In genomic region chr14:55721700-55722437, GRCm38 (mm10) we compare ENCODE assay signal across 7 mouse cellular contexts. TPM values are rescaled to one million over a fixed set of nuclear protein-coding genes. Genes with fewer than 3 reads are reported as not detected.
A peak's percentile ranks its signal among the peaks of the same experiment; 100 is the strongest.
DNase-seq lines count a peak whose midpoint lies in the region; ATAC-seq lines count a peak whose summit lies in the region.

Gene Rabggta (minus strand): TSS chr14:55722263.

- intact Hi-C loops in gastrocnemius, postnatal 36 days (cut with DNase I): no loop called here
- intact Hi-C loops in left cerebral cortex, postnatal 25 days (cut with DNase I): loop anchor here (2.0 to 5.0 kb wide), 2 partner anchors 21 to 40 kb away; partner anchors contain the start of gene Tinf2

- H3K4me1 ChIP-seq in intestine, embryonic 15.5 days (replicated peaks): 0 out of 2 replicates have a peak, but pooled peaks cover 7% of the 10 kb centered on the region
- H3K4me1 ChIP-seq in midbrain, embryonic 10.5 days: peaks cover 20% of the 10 kb centered on the region

- peak within 1 kb of the TSS; percentile 93 for H3K27ac ChIP-seq in intestine, embryonic 15.5 days
- H3K27ac ChIP-seq in midbrain, embryonic 10.5 days (replicated peaks): peak within 1 kb of the TSS; percentile 94

- no peaks in the 10 kb centered on the region for H3K27me3 ChIP-seq in intestine, embryonic 15.5 days (replicated peaks)
- no peaks in the 10 kb centered on the region for H3K27me3 ChIP-seq in midbrain, embryonic 10.5 days (ENCODE audit: low read depth, poor library complexity, severe bottlenecking)

- H3K9me3 ChIP-seq in intestine, embryonic 15.5 days: no peaks in the 10 kb centered on the region
- H3K9me3 ChIP-seq in midbrain, embryonic 10.5 days (replicated peaks): no peaks in the 10 kb centered on the region

- peaks cover 4% of the 10 kb centered on the region; the same call in 1 of the 2 replicates for H3K36me3 ChIP-seq in intestine, embryonic 15.5 days
- H3K36me3 ChIP-seq in midbrain, embryonic 10.5 days: peaks cover 31% of the 10 kb centered on the region

- peak; percentile 87 to 92 for DNase-seq in adrenal gland, adult 18-20 months (ENCODE audit: low spot score in 2 of 2)
- peak; percentile 97 for DNase-seq in embryo, embryonic 11 days
- DNase-seq in gastrocnemius, postnatal 36 days: peak; percentile 83 to 86
- peak; percentile 93 to 94 for DNase-seq in left cerebral cortex, postnatal 25 days (ENCODE audit: low spot score in 2 of 2)
- DNase-seq in midbrain, embryonic 10.5 days (ENCODE audit: low spot score): peak; percentile 91
- DNase-seq in right cerebral cortex, postnatal 4 days: peak; percentile 96

- H3K4me3 ChIP-seq in intestine, embryonic 15.5 days (replicated peaks): peak within 1 kb of the TSS; percentile 91
- peak within 1 kb of the TSS; percentile 90 for H3K4me3 ChIP-seq in midbrain, embryonic 10.5 days

- under 1% methylated on average over 50 of the region's 50 CpGs for WGBS in intestine, embryonic 15.5 days
- 1% methylated on average over 50 of the region's 50 CpGs for WGBS in midbrain, embryonic 10.5 days

- H3K9ac ChIP-seq in intestine, embryonic 15.5 days: peak within 1 kb of the TSS; percentile 81

- peak within 1 kb of the TSS; percentile 89 for H3K4me2 ChIP-seq in intestine, embryonic 15.5 days (replicated peaks)

- ATAC-seq in intestine, embryonic 15.5 days: peak; percentile 98

RNA-seq across cellular contexts. Expression of gene Rabggta, which starts in this region (rescaled TPM):
- total RNA-seq in adrenal gland, adult 18-20 months (2021): 10 to 100 TPM; 15.9 to 20.0 TPM
- 1 to 10 TPM; 8.9 to 9.4 TPM for total RNA-seq in gastrocnemius, postnatal 36 days (2021)
- 34.1 and 34.9 TPM in 2 replicates for polyA plus RNA-seq in intestine, embryonic 15.5 days (2015; fragmentation: Nextera tagmentation; extraction: Ambion mirVana)
- 10 to 100 TPM; 45.6 to 45.8 TPM for total RNA-seq in left cerebral cortex, postnatal 25 days (2021)
- polyA plus RNA-seq in midbrain, embryonic 10.5 days (2016; fragmentation: Nextera tagmentation; extraction: Ambion mirVana): 30.1 and 34.4 TPM in 2 replicates

Comparison
In these comparisons a context has a peak if more than half of its experiments do, and no peak if none do; other contexts are left out.
1. Peak in every context shown above with its lines: DNase-seq, ATAC-seq, H3K4me3 ChIP-seq and H3K27ac ChIP-seq.